Comparison of ENCODE assay signal across 8 mouse cellular contexts in the genomic region with DNA sequence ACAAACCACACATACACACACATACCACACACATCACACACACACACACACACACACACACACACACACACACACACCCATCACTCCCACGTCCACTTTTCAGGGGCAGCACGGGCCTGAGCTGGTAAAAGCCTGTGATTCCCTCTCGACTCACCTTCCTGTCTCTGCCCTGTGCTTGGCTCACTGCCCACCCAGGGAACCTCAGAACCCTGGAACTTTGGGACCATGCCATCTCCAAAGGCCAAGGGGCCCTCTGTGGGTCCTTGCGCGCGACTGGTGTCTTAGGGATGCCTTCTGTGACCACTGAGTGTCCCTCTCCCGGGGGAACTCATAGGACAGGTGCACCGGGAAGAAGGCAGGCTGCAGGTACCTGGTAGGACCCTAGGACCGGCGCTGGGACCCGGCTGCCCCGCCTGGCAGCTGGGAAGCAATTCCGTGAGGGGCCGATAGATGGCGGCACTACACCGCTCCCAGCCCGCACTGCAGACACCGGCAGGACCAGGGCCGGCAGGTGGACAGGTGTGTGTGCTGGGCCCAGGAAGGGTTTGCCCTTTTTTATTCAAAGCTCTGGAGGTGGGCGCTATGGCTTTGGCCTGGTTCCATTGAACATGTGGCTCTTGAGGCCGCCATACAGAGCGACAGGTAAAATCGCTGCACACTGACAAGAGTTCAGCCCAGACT.
A peak's percentile ranks its signal among the peaks of the same experiment; 100 is the strongest.
DNase-seq lines count a peak whose midpoint lies in the region; ATAC-seq and TF ChIP-seq lines count a peak whose summit lies in the region.

No protein-coding gene starts in this region.

- TF ChIP-seq CTCF in lung, embryonic 14.5 days (IDR thresholded peaks at IDR 0.05; ENCODE audit: low read depth), result peak; percentile 95

- no peak overlapping the region for H3K9ac ChIP-seq in liver, embryonic 12.5 days
- no peak overlapping the region for H3K9ac ChIP-seq in kidney, embryonic 16.5 days (replicated peaks; ENCODE audit: low read length)
- H3K9ac ChIP-seq in lung, embryonic 14.5 days, result no peak overlapping the region

- 7% methylated on average over 23 of the region's 23 CpGs for WGBS in liver, embryonic 12.5 days (ENCODE audit: insufficient replicate concordance)
- 5% methylated on average over 23 of the region's 23 CpGs for WGBS in kidney, embryonic 16.5 days
- WGBS in lung, embryonic 14.5 days, result 4% methylated on average over 23 of the region's 23 CpGs

- peak; percentile 42 for DNase-seq in liver
- DNase-seq in cerebellum, postnatal 4 days (ENCODE audit: low spot score in 2 of 2), result peak; percentile 57 to 82
- peak; percentile 19 to 40 for DNase-seq in gastrocnemius, postnatal 4 days (ENCODE audit: low spot score in 2 of 2)
- DNase-seq in lung, embryonic 14.5 days, result peak; percentile 72
- peak; percentile 49 for DNase-seq in ovary, postnatal 10 days (ENCODE audit: low spot score)
- DNase-seq in urinary bladder, postnatal 14 days (ENCODE audit: low spot score), result peak; percentile 50

- peaks cover 62% of the 10 kb centered on the region for H3K27me3 ChIP-seq in liver, embryonic 12.5 days (replicated peaks)
- H3K27me3 ChIP-seq in kidney, embryonic 16.5 days (ENCODE audit: insufficient read depth, low read length), result peaks cover 23% of the 10 kb centered on the region
- peaks cover 18% of the 10 kb centered on the region; the same call in 1 of the 2 replicates for H3K27me3 ChIP-seq in lung, embryonic 14.5 days (ENCODE audit: insufficient read depth, low read length)

- no peaks in the 10 kb centered on the region for H3K4me1 ChIP-seq in liver, embryonic 12.5 days
- peaks cover 2% of the 10 kb centered on the region; the same call in 1 of the 2 replicates for H3K4me1 ChIP-seq in kidney, embryonic 16.5 days (ENCODE audit: insufficient read depth, low read length)
- H3K4me1 ChIP-seq in lung, embryonic 14.5 days (ENCODE audit: insufficient read depth), result no peaks in the 10 kb centered on the region; the same call in 1 of the 2 replicates

- H3K4me3 ChIP-seq in liver, embryonic 12.5 days, result no peak overlapping the region
- no peak overlapping the region for H3K4me3 ChIP-seq in kidney, embryonic 16.5 days (ENCODE audit: low read length)
- no peak overlapping the region for H3K4me3 ChIP-seq in lung, embryonic 14.5 days (ENCODE audit: low read depth, low read length)

- H3K27ac ChIP-seq in liver, embryonic 12.5 days, result no peak overlapping the region
- H3K27ac ChIP-seq in kidney, embryonic 16.5 days (ENCODE audit: low read length), result no peak overlapping the region
- H3K27ac ChIP-seq in lung, embryonic 14.5 days (ENCODE audit: low read depth), result no peak overlapping the region

- H3K9me3 ChIP-seq in liver, embryonic 12.5 days (replicated peaks), result no peaks in the 10 kb centered on the region
- H3K9me3 ChIP-seq in kidney, embryonic 16.5 days (ENCODE audit: low read length), result no peaks in the 10 kb centered on the region
- no peaks in the 10 kb centered on the region for H3K9me3 ChIP-seq in lung, embryonic 14.5 days (ENCODE audit: low read depth, low read length)

- H3K4me2 ChIP-seq in liver, embryonic 12.5 days, result no peak overlapping the region
- no peak overlapping the region for H3K4me2 ChIP-seq in kidney, embryonic 16.5 days (replicated peaks; ENCODE audit: low read depth, low read length)
- H3K4me2 ChIP-seq in lung, embryonic 14.5 days, result no peak overlapping the region

- no peak for ATAC-seq in liver, embryonic 12.5 days
- ATAC-seq in kidney, embryonic 16.5 days (ENCODE audit: low FRiP score, low TSS enrichment), result peak; percentile 70; the same call in 1 of the 2 replicates
- ATAC-seq in lung, embryonic 14.5 days (ENCODE audit: insufficient read depth), result peak; percentile 30; the same call in 1 of the 2 replicates

- no peaks in the 10 kb centered on the region for H3K36me3 ChIP-seq in liver, embryonic 12.5 days
- no peaks in the 10 kb centered on the region for H3K36me3 ChIP-seq in kidney, embryonic 16.5 days (ENCODE audit: insufficient read depth, low read length)
- no peaks in the 10 kb centered on the region for H3K36me3 ChIP-seq in lung, embryonic 14.5 days (ENCODE audit: insufficient read depth)
